Mouse (Mus musculus) hindbrain, embryonic 15.5 days (tissue): Measurements from ENCODE around the gene Filip1. TPM values are rescaled to one million over a fixed set of nuclear protein-coding genes. Genes with fewer than 3 reads are reported as not detected.
"Not testable (repeated sequence)": the region's sequence is repeated elsewhere in the genome, so short reads cannot be mapped to it uniquely, and the experiment has no call there.

ENCODE experiments used
- ATAC-seq: fragments of 200-750 bp; cut with Nextera tagmentation; 2 replicates; pipeline ENCODE4 v1.8.0; 2017; ENCODE audit warnings: low read depth, moderate number of reproducible peaks, moderate TSS enrichment; ENCODE audit not compliant: low FRiP score
- H3K27ac ChIP-seq: fragments of 300-500 bp; sonication (generic); replicated peaks from 2 replicates; pipeline ENCODE4 v1.5.1; 2015; ENCODE audit warnings: mild to moderate bottlenecking, inconsistent platforms
- H3K27me3 ChIP-seq: fragments of 300-500 bp; sonication (generic); 2 replicates; pipeline ENCODE4 v1.6.1; 2015; ENCODE audit warnings: control low read depth, inconsistent platforms
- H3K36me3 ChIP-seq: fragments of 300-500 bp; sonication (generic); 2 replicates; pipeline ENCODE4 v1.6.1; 2015; ENCODE audit warnings: control low read depth, inconsistent platforms
- H3K4me1 ChIP-seq: fragments of 300-500 bp; sonication (generic); replicated peaks from 2 replicates; pipeline ENCODE4 v1.6.1; 2015; ENCODE audit warnings: control low read depth, inconsistent platforms
- H3K4me2 ChIP-seq: fragments of 300-500 bp; sonication (generic); 2 replicates; pipeline ENCODE4 v1.6.1; 2015; ENCODE audit warnings: moderate library complexity, mild to moderate bottlenecking, inconsistent platforms
- H3K4me3 ChIP-seq: fragments of 300-500 bp; sonication (generic); 2 replicates; pipeline ENCODE4 v1.5.1; 2015; ENCODE audit warnings: mild to moderate bottlenecking, inconsistent platforms
- H3K9ac ChIP-seq: fragments of 300-500 bp; sonication (generic); 2 replicates; pipeline ENCODE4 v1.6.1; 2015; ENCODE audit warnings: inconsistent platforms
- H3K9me3 ChIP-seq: fragments of 300-500 bp; sonication (generic); 2 replicates; pipeline ENCODE4 v1.6.1; 2016; ENCODE audit warnings: control low read depth, inconsistent platforms
- WGBS: fragments of 180-500 bp; shearing (Covaris S2); methylation state at CpG from one replicate; pipeline ENCODE4 v1.1.7; 2015; 5-methylcytosine and 5-hydroxymethylcytosine counted together
- polyA plus RNA-seq: library from polyadenylated mRNA; unstranded; fragments of >200 nt; fragmentation: Nextera tagmentation; extraction: Ambion mirVana; gene quantifications from 2 replicates; pipeline ENCODE4 v1.2.1, GENCODE M21; 2015

The Filip1 gene
- polyA plus RNA-seq: 2.7 and 2.9 TPM in 2 replicates

DNA sequence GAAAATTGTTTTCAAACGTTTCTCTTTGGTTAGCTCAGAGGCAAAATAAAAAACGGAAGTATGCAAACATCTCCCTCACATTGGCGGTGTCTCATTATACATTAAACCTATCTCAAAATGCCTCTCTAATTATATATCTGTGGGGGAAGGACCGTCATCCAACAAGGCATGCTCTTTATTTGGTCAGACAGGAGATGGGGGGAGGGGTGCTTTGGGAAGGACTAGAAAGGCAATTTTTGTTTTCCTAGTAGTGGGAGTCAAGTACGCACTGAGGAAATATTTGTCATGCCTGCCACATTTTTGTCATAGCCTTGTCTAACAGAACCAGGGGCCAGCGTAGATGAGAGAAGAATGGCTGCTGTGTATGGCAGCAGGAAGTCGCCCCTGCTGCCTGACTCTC, at the start of gene Filip1:
TSS of gene Filip1 (minus strand) at position 101 of the 400 bp plus-strand sequence.
- no peak within 1 kb of the TSS for H3K9ac ChIP-seq
- H3K9me3 ChIP-seq: no peaks in the 10 kb centered on the region
- ATAC-seq: no peak
- no peaks in the 10 kb centered on the region for H3K27me3 ChIP-seq
- H3K4me2 ChIP-seq: no peak within 1 kb of the TSS
- no peaks in the 10 kb centered on the region for H3K4me1 ChIP-seq
- H3K4me3 ChIP-seq: no peak within 1 kb of the TSS
- no peak within 1 kb of the TSS for H3K27ac ChIP-seq
- H3K36me3 ChIP-seq: no peaks in the 10 kb centered on the region
- 74% methylated on average over 7 of the region's 7 CpGs for WGBS

GRCm38 (mm10) chr9:80057690-80058089, 45.0 kb upstream of the Filip1 start:
- no peaks in the 10 kb centered on the region for H3K9me3 ChIP-seq
- H3K4me3 ChIP-seq: no peak overlapping the region
- WGBS: 82% methylated on average over 2 of the region's 2 CpGs

DNA sequence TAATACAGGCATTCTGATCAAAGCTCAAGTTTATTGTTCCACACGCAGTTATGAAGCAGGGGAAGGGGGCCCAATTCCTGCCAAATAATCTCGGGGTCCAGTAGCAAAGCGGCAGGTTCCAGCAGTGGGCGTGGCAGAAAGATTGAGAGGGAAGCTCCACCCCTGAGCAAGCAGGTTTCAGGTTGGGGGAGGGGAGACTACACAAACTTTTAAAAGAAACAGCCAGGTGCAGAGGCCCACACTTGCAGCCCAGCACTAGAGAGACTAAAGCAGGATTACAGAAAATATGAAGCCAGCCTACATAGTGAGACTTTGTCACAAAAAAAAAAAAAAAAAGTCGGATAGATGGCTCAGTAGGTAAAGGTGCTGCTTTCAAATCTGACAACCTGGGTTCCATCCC, 40.3 kb upstream of the Filip1 start:
- no peak for ATAC-seq
- WGBS: 84% methylated on average over 5 of the region's 5 CpGs
- H3K4me2 ChIP-seq: no peak overlapping the region
- H3K9me3 ChIP-seq: no peaks in the 10 kb centered on the region
- no peak overlapping the region for H3K9ac ChIP-seq
- H3K4me1 ChIP-seq: no peaks in the 10 kb centered on the region
- no peaks in the 10 kb centered on the region for H3K27me3 ChIP-seq
- no peak overlapping the region for H3K4me3 ChIP-seq
- no peak overlapping the region for H3K27ac ChIP-seq
- H3K36me3 ChIP-seq: no peaks in the 10 kb centered on the region

More at GRCm38 (mm10) chr9:80057690-80058089, 45.0 kb upstream of the Filip1 start:
- H3K4me1 ChIP-seq: no peaks in the 10 kb centered on the region
- H3K4me2 ChIP-seq: no peak overlapping the region
- no peaks in the 10 kb centered on the region for H3K27me3 ChIP-seq
- H3K36me3 ChIP-seq: no peaks in the 10 kb centered on the region
- ATAC-seq: no peak
- H3K27ac ChIP-seq: no peak overlapping the region
- H3K9ac ChIP-seq: no peak overlapping the region

- 31% methylated on average over 5 of the region's 5 CpGs for WGBS
- H3K9ac ChIP-seq: not testable (repeated sequence)
Observed at GRCm38 (mm10) chr9:80049271-80049670, 36.6 kb upstream of the Filip1 start.

DNA sequence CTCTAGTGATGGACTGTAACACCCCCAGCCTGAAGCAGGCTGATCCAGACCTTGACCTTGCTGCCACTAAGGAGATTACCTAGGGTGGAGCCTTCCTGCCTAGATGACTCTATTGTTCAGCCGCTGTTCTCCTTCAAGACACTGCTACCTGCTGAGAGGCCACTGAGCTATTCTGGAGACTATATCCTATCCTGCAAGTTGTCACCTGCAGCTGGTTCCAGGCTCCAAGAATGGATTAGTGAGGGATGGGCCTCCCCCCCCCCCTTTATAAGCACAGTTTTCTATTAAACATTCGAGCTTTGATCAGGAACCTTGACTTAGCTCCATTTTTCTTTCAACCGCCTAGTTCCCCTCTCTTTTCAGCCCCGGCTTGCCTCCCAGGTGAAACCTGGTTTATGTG, 31.6 kb upstream of the Filip1 start:
- H3K4me2 ChIP-seq, H3K9me3 ChIP-seq, H3K36me3 ChIP-seq, ATAC-seq, H3K4me1 ChIP-seq, H3K9ac ChIP-seq, H3K4me3 ChIP-seq, H3K27me3 ChIP-seq, H3K27ac ChIP-seq: not testable (repeated sequence)
- WGBS: 89% methylated on average over 4 of the region's 4 CpGs

More at GRCm38 (mm10) chr9:80049271-80049670, 36.6 kb upstream of the Filip1 start:
- ATAC-seq, H3K4me1 ChIP-seq, H3K9me3 ChIP-seq, H3K27ac ChIP-seq, H3K4me2 ChIP-seq, H3K27me3 ChIP-seq, H3K4me3 ChIP-seq, H3K36me3 ChIP-seq: not testable (repeated sequence)

DNA sequence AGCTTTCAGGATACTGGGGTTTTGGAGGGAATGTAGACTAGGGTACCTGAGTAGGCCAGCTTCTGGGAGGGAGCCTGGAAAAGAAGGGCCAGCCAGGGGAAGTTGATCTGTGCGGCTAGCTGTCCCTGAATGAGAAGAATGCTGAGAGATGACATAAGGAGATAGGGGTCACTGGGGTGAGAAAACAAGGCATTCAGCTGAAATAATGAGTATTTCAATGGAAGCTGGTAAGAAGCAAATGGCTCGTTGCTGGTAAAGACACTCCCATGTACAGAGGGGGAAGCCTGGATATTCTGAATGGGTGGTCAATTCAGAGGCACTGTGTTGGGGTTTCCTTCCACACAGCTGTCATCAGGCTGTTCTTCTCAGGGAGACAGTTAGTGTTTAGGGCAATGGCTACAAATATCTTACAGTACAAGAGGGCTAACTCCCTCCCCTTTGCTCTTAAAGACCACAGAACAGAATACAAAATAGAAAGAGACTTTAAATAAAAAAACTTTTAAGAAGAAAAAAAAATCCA, 26.7 kb upstream of the Filip1 start:
- H3K4me2 ChIP-seq: no peak overlapping the region
- H3K27me3 ChIP-seq: no peaks in the 10 kb centered on the region
- no peak for ATAC-seq
- WGBS: 4% methylated on average over 2 of the region's 2 CpGs
- no peaks in the 10 kb centered on the region for H3K9me3 ChIP-seq
- no peak overlapping the region for H3K9ac ChIP-seq
- no peaks in the 10 kb centered on the region for H3K4me1 ChIP-seq
- H3K4me3 ChIP-seq: no peak overlapping the region
- no peak overlapping the region for H3K27ac ChIP-seq
- H3K36me3 ChIP-seq: no peaks in the 10 kb centered on the region

- Histone ChIP-seq H3K4me3 (no peak overlapping the region), H3K4me1 (no peaks in the 10 kb centered on the region), H3K36me3 (no peaks in the 10 kb centered on the region), H3K9me3 (no peaks in the 10 kb centered on the region), H3K4me2 (no peak overlapping the region), H3K27me3 (no peaks in the 10 kb centered on the region), H3K27ac (no peak overlapping the region), H3K9ac (no peak overlapping the region)
- no peak for ATAC-seq
Observed at GRCm38 (mm10) chr9:80037997-80038383, 25.3 kb upstream of the Filip1 start.

DNA sequence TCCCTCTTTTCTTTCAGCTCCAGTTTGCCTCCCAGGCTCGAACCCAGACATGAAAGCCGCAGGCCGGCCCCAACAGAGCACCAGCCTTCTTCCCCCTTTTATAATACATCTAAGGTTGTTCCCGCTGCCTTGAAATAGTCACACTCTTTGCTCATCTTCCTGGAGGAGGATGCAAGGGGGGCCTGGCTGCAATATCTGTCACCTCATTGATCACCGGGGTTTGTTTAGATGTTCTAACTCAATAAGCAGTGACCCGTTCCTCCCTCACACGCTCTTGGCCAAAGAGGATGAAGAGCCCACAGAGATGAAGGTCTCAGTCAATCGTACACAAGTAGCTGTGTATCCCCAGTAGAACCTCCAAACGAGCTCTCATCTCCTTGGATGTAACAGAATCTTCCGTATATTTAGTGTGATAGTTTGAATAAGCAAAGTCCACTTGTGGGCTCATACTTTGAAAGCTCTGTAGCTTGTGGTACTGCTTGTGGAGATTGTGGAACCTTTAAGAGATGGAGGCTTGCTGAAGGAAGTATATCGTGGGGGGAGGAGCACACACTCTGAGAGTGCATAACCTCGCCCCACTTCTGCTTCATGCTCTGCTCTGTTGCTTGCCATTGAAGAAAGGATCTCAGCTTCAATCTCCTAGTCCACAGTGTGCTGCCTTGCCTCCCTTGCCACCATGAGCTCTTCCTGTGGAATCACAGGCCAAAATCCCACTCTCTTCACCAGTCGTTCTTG, 24.8 kb upstream of the Filip1 start:
- H3K27me3 ChIP-seq: no peaks in the 10 kb centered on the region
- H3K9me3 ChIP-seq: no peaks in the 10 kb centered on the region
- no peaks in the 10 kb centered on the region for H3K36me3 ChIP-seq
- 95% methylated on average over 13 of the region's 13 CpGs for WGBS
- no peak overlapping the region for H3K9ac ChIP-seq
- H3K27ac ChIP-seq: no peak overlapping the region
- ATAC-seq: no peak
- no peak overlapping the region for H3K4me2 ChIP-seq
- H3K4me3 ChIP-seq: no peak overlapping the region
- no peaks in the 10 kb centered on the region for H3K4me1 ChIP-seq

GRCm38 (mm10) chr9:80026581-80027021, 13.9 kb upstream of the Filip1 start:
- H3K27me3 ChIP-seq: no peaks in the 10 kb centered on the region
- no peak for ATAC-seq
- no peaks in the 10 kb centered on the region for H3K36me3 ChIP-seq
- H3K4me2 ChIP-seq: no peak overlapping the region
- no peaks in the 10 kb centered on the region for H3K9me3 ChIP-seq
- H3K27ac ChIP-seq: no peak overlapping the region
- H3K4me1 ChIP-seq: no peaks in the 10 kb centered on the region
- whole genome bisulfite sequencing: 75% methylated on average over 6 of the region's 6 CpGs
- H3K9ac ChIP-seq: no peak overlapping the region
- H3K4me3 ChIP-seq: no peak overlapping the region

DNA sequence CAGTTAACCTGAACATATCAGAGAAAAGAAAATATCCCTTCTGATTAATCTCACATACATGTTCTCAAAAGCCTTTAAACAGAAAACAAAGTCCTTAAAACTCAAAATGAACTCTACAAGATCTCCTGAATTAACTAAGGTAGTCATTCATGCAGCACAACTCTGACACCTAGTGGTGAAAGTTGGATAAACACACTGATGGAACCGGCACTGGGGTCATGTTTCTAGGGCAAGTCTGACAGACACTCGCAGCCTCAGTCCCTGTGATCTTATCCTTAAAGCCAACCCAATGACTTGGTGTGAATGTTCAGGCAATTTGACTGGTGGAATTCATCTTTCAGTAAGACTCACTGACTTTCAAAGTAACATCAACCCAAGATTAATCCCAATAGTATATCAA, 13.4 kb upstream of the Filip1 start:
- Histone ChIP-seq H3K27me3 (no peaks in the 10 kb centered on the region), H3K9me3 (no peaks in the 10 kb centered on the region), H3K4me2 (no peak overlapping the region), H3K4me3 (no peak overlapping the region), H3K36me3 (no peaks in the 10 kb centered on the region), H3K27ac (no peak overlapping the region), H3K9ac (no peak overlapping the region), H3K4me1 (no peaks in the 10 kb centered on the region)
- 0% methylated on average over 2 of the region's 2 CpGs for WGBS
- no peak for ATAC-seq

- not testable (repeated sequence) for H3K27ac ChIP-seq, H3K4me2 ChIP-seq, H3K9ac ChIP-seq, H3K4me1 ChIP-seq, H3K27me3 ChIP-seq, ATAC-seq, H3K36me3 ChIP-seq, H3K9me3 ChIP-seq, H3K4me3 ChIP-seq
- WGBS: 94% methylated on average over 5 of the region's 5 CpGs
Observed at GRCm38 (mm10) chr9:80025347-80025746, 12.7 kb upstream of the Filip1 start.

DNA sequence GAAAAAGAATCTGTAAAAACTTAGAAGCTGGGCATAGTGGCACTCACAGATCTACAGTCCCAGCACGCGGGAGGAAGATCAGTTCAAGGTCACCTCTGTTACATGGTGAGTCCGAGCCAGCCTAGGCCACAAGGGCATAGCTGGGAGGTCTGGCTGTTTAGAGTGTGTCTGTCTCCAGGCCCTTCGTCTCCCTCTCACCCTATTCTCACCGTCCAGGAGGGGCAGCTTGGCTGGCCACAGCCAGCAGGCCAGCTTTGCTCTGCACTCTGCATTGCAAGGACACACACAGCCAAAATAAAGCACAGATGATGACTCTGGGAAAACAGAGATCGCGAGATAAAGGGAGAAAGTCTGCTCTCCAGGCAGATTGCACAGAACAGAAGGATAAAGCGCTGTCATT, 10.2 kb upstream of the Filip1 start:
- Histone ChIP-seq H3K27me3 (no peaks in the 10 kb centered on the region), H3K36me3 (no peaks in the 10 kb centered on the region), H3K4me1 (no peaks in the 10 kb centered on the region), H3K4me3 (no peak overlapping the region), H3K9ac (no peak overlapping the region), H3K9me3 (no peaks in the 10 kb centered on the region), H3K27ac (no peak overlapping the region), H3K4me2 (no peak overlapping the region)
- 71% methylated on average over 8 of the region's 8 CpGs for WGBS
- ATAC-seq: no peak

GRCm38 (mm10) chr9:80021648-80022047, 9.0 kb upstream of the Filip1 start:
- no peak for ATAC-seq
- WGBS: 50% methylated on average over 1 of the region's 1 CpGs
- Histone ChIP-seq H3K4me3 (no peak overlapping the region), H3K27me3 (no peaks in the 10 kb centered on the region), H3K4me1 (no peaks in the 10 kb centered on the region), H3K36me3 (no peaks in the 10 kb centered on the region), H3K27ac (no peak overlapping the region), H3K4me2 (no peak overlapping the region), H3K9ac (no peak overlapping the region), H3K9me3 (no peaks in the 10 kb centered on the region)
